Mouse (Mus musculus) intestine, embryonic 15.5 days (tissue): ENCODE measurements at regions not wholly inside any gene's neighbourhood (a gene's known extent, or its start where the extent isn't known, plus 50 kb on each side); places are given as distances from the start of the nearest gene placed in this dataset.

Source experiments
- ATAC-seq: fragments of 200-750 bp; cut with Nextera tagmentation; 2 replicates; pipeline ENCODE4 v1.8.0; 2017; ENCODE audit warnings: moderate TSS enrichment, moderate library complexity
- H3K27ac ChIP-seq: fragments of 300-500 bp; sonication (generic); 2 replicates; pipeline ENCODE4 v1.5.1; 2015; ENCODE audit warnings: mild to moderate bottlenecking, inconsistent platforms
- H3K27me3 ChIP-seq: fragments of 300-500 bp; sonication (generic); replicated peaks from 2 replicates; pipeline ENCODE4 v1.6.1; 2015; ENCODE audit warnings: inconsistent platforms
- H3K36me3 ChIP-seq: fragments of 300-500 bp; sonication (generic); 2 replicates; pipeline ENCODE4 v1.6.1; 2015; ENCODE audit warnings: inconsistent platforms
- H3K4me1 ChIP-seq: fragments of 300-500 bp; sonication (generic); replicated peaks from 2 replicates; pipeline ENCODE4 v1.6.1; 2015; ENCODE audit warnings: inconsistent platforms
- H3K4me2 ChIP-seq: fragments of 300-500 bp; sonication (generic); replicated peaks from 2 replicates; pipeline ENCODE4 v1.6.1; 2015; ENCODE audit warnings: mild to moderate bottlenecking, inconsistent platforms
- H3K4me3 ChIP-seq: fragments of 300-500 bp; sonication (generic); replicated peaks from 2 replicates; pipeline ENCODE4 v1.5.1; 2015; ENCODE audit warnings: inconsistent platforms
- H3K9ac ChIP-seq: fragments of 300-500 bp; sonication (generic); 2 replicates; pipeline ENCODE4 v1.6.1; 2015; ENCODE audit warnings: inconsistent platforms
- H3K9me3 ChIP-seq: fragments of 300-500 bp; sonication (generic); 2 replicates; pipeline ENCODE4 v1.6.1; 2016; ENCODE audit warnings: inconsistent platforms
- WGBS: fragments of 180-500 bp; shearing (Covaris S2); methylation state at CpG from one replicate; pipeline ENCODE4 v1.1.7; 2015; 5-methylcytosine and 5-hydroxymethylcytosine counted together

DNA sequence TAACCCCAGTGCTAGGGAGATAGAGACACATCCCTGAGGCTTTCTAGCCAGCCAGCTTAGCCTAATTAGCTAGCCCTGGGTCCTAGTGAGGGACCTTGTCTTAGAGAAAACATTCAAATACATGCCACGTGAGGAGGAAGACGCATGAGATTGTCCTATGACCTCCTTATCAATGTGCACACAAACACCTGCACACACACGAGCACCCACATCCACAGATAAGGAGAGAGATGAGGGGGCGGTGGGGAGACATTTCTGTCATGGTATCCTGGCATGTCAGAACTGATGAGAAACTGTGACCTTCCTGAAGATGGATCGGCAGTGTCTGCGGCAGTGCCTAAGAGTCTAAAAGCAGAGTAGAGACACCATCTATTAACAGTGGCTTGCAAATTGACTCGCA lies 180.8 kb upstream of the Rad23b start:
- Histone ChIP-seq H3K4me1 (no peaks in the 10 kb centered on the region), H3K9me3 (no peaks in the 10 kb centered on the region), H3K27me3 (no peaks in the 10 kb centered on the region), H3K4me2 (no peak overlapping the region), H3K27ac (no peak overlapping the region), H3K9ac (no peak overlapping the region), H3K4me3 (no peak overlapping the region), H3K36me3 (no peaks in the 10 kb centered on the region)
- ATAC-seq: no peak
- 52% methylated on average over 7 of the region's 7 CpGs for WGBS

DNA sequence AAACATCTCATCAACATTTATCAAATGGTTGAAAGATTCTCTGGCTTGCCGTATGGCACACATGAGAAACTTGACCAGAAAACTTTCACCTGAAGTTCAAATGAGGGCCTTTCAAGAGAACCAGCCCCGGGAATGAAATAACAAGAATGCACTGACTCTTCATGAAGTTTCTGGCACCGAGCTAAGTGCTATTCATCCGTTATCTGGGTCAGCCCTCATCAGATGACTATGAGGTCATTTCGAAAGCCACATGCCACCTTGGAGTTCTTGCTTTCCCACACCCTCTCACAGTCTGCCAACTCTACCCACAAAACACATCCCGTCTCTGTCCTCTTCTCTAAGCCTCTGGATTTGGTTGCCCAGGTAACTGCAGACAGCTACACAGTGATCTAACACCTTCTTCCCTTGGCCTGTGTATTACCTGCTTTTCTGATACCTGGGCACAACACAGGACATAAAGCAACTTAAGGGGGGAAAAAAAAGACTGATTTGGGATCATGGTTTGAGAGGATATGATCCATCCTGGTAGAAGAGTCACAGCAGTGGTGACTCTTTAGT lies 177.4 kb upstream of the Rad23b start:
- Histone ChIP-seq H3K4me2 (no peak overlapping the region), H3K27me3 (no peaks in the 10 kb centered on the region), H3K9me3 (no peaks in the 10 kb centered on the region), H3K4me3 (no peak overlapping the region), H3K36me3 (no peaks in the 10 kb centered on the region), H3K9ac (no peak overlapping the region), H3K27ac (no peak overlapping the region), H3K4me1 (no peaks in the 10 kb centered on the region)
- ATAC-seq: no peak
- 67% methylated on average over 6 of the region's 6 CpGs for WGBS

DNA sequence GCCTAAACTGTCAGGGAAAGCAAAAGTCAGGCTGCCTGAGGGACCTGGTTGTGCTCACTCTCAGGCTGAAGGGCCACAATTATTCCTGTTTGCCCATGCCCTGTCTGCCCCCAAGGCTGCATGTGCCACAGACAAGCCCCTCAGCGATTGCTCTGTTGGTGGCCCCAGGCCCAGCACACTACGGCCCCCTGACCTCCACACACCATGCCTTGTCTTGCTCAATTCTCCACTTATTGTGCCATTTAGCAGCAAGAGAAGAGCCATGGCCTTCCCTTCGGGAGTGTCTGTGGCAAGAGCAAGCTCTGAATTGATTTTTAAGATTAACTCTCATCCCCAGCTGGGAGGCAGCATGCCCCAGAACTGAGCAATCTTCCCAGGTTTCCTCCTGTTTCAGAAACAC lies 173.8 kb upstream of the Rad23b start:
- Histone ChIP-seq H3K4me2 (no peak overlapping the region), H3K9me3 (no peaks in the 10 kb centered on the region), H3K4me1 (no peaks in the 10 kb centered on the region), H3K27me3 (no peaks in the 10 kb centered on the region), H3K36me3 (no peaks in the 10 kb centered on the region), H3K27ac (no peak overlapping the region), H3K9ac (no peak overlapping the region), H3K4me3 (no peak overlapping the region)
- no peak for ATAC-seq
- 72% methylated on average over 3 of the region's 3 CpGs for WGBS

DNA sequence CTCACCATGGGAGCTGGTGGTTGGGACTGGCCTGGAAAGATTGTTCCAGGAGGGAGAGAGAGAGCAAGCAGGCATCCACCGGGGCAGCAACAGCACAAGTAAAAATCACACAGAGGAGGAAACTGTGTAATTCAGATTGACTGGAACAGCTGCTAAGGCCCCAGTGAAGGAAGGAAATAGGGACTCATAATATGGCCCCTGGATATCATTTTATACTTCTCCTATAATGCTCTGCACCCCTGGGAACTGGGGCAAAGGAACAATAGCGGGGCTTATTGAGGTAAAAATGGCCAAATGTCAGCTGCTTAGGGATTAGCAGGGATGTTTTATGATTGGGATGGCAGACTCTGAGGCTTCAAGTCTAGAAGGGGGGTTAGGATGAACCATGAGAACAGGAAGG lies 170.4 kb upstream of the Rad23b start:
- 78% methylated on average over 2 of the region's 2 CpGs for WGBS
- H3K9me3 ChIP-seq: no peaks in the 10 kb centered on the region
- H3K9ac ChIP-seq: no peak overlapping the region
- no peaks in the 10 kb centered on the region for H3K4me1 ChIP-seq
- ATAC-seq: no peak
- no peak overlapping the region for H3K4me2 ChIP-seq
- no peak overlapping the region for H3K27ac ChIP-seq
- no peaks in the 10 kb centered on the region for H3K36me3 ChIP-seq
- H3K27me3 ChIP-seq: no peaks in the 10 kb centered on the region
- no peak overlapping the region for H3K4me3 ChIP-seq

DNA sequence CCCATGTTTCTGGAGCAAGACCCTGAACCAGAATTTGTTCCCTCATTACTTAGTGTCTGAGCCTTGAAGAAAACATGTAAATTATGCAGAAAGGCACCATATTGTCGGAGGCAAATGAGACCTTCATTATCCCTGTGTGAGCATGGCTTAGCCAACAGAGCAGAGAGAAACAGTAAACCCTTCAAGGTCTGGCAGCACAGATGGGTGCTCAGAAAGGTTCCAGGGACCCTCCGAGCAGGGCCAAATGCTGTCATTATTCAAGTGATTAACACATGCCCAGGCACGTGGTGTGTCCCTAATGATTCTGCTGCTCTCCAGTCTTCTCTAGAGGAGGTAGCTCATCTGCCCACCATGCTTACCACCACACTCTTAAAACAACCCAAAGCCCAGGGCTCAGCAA lies 166.3 kb upstream of the Rad23b start:
- H3K9me3 ChIP-seq: no peaks in the 10 kb centered on the region
- H3K4me1 ChIP-seq: no peaks in the 10 kb centered on the region
- no peaks in the 10 kb centered on the region for H3K27me3 ChIP-seq
- no peaks in the 10 kb centered on the region for H3K36me3 ChIP-seq
- no peak overlapping the region for H3K4me3 ChIP-seq
- 67% methylated on average over 3 of the region's 3 CpGs for WGBS
- H3K27ac ChIP-seq: no peak overlapping the region
- no peak overlapping the region for H3K4me2 ChIP-seq
- H3K9ac ChIP-seq: no peak overlapping the region
- ATAC-seq: no peak

DNA sequence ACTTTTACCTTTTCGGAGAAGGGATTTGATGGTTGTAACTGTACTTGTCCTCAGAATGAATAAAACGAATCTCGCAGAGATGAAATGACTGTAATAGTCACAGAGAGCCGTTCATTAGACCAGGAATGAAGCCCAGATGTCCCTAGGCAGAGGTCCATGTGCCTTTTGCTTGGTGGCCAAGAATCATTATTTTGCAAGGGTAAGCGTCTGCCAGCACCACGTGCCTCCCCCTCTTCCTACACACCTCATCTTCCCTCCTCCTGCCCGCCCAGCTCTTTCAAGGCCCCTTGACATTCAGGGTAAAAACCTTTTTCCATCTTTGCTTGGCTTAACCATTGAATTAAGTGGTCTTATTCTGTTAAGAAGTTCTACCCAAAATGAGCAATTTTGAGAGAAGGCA lies 161.1 kb upstream of the Rad23b start:
- no peak overlapping the region for H3K27ac ChIP-seq
- ATAC-seq: no peak
- H3K4me1 ChIP-seq: no peaks in the 10 kb centered on the region
- H3K4me3 ChIP-seq: no peak overlapping the region
- H3K36me3 ChIP-seq: no peaks in the 10 kb centered on the region
- WGBS: 90% methylated on average over 7 of the region's 7 CpGs
- H3K27me3 ChIP-seq: no peaks in the 10 kb centered on the region
- H3K9ac ChIP-seq: no peak overlapping the region
- H3K4me2 ChIP-seq: no peak overlapping the region
- no peaks in the 10 kb centered on the region for H3K9me3 ChIP-seq

DNA sequence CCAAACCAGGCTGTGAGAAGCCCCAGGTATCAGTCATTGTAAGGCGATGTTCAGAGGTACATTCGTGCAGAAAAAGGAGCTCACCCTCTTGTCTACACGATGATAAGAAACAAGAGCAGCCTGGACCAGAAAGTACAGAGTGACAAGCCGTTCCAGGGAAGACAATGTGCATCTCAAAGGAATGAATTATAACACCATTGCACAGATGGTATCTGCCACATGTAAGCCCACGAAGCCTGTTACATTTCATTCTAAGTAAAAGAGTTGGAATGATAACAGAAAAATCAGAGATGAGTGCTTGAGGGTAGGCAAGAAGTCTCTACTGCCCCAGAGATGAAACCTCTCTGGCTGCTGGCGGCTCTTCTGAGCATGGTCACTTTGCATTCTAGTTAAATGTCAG lies 159.3 kb upstream of the Rad23b start:
- H3K4me3 ChIP-seq: no peak overlapping the region
- ATAC-seq: no peak
- no peak overlapping the region for H3K27ac ChIP-seq
- no peaks in the 10 kb centered on the region for H3K9me3 ChIP-seq
- no peaks in the 10 kb centered on the region for H3K27me3 ChIP-seq
- no peaks in the 10 kb centered on the region for H3K36me3 ChIP-seq
- 81% methylated on average over 6 of the region's 6 CpGs for WGBS
- no peak overlapping the region for H3K9ac ChIP-seq
- H3K4me2 ChIP-seq: no peak overlapping the region
- no peaks in the 10 kb centered on the region for H3K4me1 ChIP-seq

DNA sequence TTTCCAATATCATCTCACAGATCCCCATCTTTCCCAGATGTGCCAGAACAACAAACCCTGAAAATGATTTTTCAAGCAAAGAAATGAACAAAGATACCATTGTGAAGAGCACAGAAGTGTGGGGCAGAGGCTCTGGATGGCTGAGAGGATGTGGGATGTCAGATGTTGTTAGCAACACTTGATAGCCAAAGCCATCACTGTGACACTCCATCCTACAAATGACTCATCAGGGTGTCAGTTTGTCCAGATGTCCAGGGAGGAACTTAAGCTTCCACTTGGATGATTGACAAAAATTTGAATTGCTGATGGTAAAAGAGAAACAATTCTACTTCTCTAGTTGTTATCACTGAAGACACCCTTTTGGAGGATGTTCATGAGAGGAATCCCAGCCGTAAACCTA lies 155.8 kb upstream of the Rad23b start:
- WGBS: 94% methylated on average over 1 of the region's 1 CpGs
- H3K27ac ChIP-seq: no peak overlapping the region
- no peaks in the 10 kb centered on the region for H3K9me3 ChIP-seq
- no peaks in the 10 kb centered on the region for H3K4me1 ChIP-seq
- no peaks in the 10 kb centered on the region for H3K27me3 ChIP-seq
- H3K4me2 ChIP-seq: no peak overlapping the region
- no peaks in the 10 kb centered on the region for H3K36me3 ChIP-seq
- H3K4me3 ChIP-seq: no peak overlapping the region
- ATAC-seq: no peak
- no peak overlapping the region for H3K9ac ChIP-seq

DNA sequence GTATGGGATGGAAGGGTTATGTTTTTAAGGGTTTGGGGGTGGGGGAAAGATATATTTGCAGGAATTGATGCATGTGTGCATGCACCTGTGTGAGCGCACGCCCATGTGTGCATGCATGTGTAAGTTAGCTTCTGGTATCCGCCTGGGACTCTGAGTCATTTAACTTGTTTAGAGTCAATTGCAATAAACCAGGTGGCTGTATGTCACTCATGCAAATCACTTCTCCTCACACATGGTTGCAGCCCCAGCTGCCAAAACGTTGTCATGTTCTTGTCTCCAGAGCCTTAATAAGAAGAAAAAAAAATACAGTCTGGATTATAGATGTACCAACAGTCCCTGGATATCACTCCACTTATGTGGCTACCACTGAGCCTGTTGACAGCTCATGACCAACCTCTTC lies 155.3 kb upstream of the Rad23b start:
- no peaks in the 10 kb centered on the region for H3K4me1 ChIP-seq
- no peak overlapping the region for H3K4me2 ChIP-seq
- no peak overlapping the region for H3K27ac ChIP-seq
- H3K9me3 ChIP-seq: no peaks in the 10 kb centered on the region
- no peak for ATAC-seq
- H3K36me3 ChIP-seq: no peaks in the 10 kb centered on the region
- 81% methylated on average over 4 of the region's 4 CpGs for WGBS
- H3K4me3 ChIP-seq: no peak overlapping the region
- H3K27me3 ChIP-seq: no peaks in the 10 kb centered on the region
- H3K9ac ChIP-seq: no peak overlapping the region

DNA sequence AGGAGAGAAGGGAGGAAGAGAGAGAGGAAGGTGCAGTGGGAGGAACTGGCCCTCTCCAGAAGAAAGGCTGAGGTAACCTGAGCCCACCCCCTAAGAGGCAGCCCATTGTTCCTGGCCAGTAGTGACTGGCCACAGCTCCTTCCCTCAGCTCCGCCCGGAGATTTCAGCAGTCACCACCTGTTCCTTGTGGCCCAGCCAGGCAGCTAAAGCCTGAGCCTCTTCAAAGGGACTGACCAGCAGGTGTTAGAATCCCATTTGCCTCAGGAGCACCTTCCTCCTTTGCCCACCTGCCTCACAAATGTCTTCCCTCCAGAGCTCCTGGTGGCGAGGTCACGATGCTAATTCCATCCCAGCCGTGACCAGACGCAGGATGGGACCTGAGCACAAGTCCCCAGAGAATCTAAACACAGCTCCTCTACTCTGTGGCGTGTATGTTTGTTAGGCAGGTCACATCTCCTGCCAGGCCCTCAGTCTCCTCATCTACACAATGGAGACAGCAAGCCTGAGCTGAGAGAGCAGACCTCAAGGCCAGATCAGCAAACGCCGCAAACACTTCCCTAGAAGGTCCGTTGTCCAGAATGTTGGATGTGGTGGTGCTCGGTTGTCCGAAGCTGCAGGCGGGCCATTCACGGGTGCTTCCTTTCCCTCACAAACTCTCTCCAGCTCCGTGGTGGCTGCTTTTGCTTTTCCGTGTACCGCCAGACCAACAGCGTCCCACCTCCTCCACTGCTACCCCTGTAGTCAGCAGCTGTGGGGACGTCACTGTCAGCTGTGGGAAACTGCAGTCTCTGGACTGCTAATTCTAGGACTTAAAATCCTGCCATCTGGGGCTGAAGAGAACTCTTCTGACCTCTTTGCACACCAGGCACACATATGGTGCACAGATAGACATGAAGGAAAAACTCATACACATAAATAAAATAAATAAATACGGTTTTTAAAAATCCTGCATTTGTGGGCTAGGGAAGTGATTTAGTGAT lies 145.8 kb upstream of the Rad23b start:
- 56% methylated on average over 20 of the region's 20 CpGs for WGBS
- no peak for ATAC-seq

DNA sequence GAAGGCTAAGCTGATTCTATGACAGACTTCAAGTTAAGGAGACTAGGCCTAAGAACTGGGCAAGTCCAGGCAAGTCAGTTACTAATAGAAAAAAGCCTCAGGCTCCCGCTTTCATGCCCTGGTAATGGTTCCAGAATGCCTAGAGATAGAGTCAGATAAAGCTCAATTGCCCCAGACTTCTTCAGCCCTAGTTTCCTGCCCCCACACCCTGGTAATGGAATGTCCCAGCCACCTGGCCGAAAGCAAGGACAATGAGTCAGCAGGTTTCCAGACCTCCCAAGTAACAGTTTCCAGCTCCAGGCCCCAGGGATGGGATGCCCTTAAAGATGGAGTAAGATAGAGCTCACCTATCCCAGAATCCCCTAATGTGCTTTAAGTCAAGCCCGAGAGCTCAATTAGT lies 143.6 kb upstream of the Rad23b start:
- Histone ChIP-seq H3K4me2 (no peak overlapping the region), H3K9ac (no peak overlapping the region), H3K4me3 (no peak overlapping the region), H3K36me3 (no peaks in the 10 kb centered on the region), H3K4me1 (no peaks in the 10 kb centered on the region), H3K9me3 (no peaks in the 10 kb centered on the region), H3K27ac (no peak overlapping the region), H3K27me3 (no peaks in the 10 kb centered on the region)
- WGBS: 88% methylated on average over 3 of the region's 3 CpGs
- ATAC-seq: no peak

More for the DNA sequence above, 145.8 kb upstream of the Rad23b start:
- Histone ChIP-seq H3K27me3 (no peaks in the 10 kb centered on the region), H3K36me3 (no peaks in the 10 kb centered on the region), H3K9ac (no peak overlapping the region), H3K4me2 (no peak overlapping the region), H3K9me3 (no peaks in the 10 kb centered on the region), H3K27ac (no peak overlapping the region), H3K4me3 (no peak overlapping the region), H3K4me1 (no peaks in the 10 kb centered on the region)

DNA sequence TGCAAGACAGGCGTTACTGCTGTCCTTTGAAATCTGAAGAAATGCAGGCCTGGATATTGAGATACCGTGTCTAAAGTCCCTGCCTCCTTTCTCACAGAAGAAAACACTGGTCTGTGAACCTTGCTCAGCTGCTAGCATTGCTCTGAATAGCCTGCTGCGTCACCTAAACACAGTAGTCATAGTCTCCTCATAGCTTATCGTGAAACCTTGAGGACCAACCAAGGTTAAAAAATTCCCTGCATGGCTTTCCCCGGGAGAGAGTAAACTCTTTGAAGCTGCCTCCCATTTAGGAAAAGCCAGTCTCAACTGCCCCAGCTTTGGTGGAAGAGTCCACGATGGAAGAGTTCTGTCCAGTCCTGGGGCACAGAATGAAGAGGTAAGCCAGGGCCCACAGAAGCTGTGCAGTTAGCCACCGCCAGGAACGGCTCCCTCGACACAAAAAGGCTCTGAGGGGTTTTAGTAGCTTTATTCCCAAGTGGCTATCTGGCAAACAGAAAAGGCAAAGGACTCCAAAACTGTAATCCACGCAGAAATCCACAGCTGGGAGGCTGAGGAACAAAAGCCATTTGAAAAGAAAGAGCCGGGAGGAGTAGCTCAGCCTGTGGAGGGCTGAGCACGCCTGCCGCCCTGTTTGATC lies 142.0 kb upstream of the Rad23b start:
- Histone ChIP-seq H3K27me3 (no peaks in the 10 kb centered on the region), H3K4me2 (0 out of 2 replicates have a peak overlapping the region, but pooled peaks have one; percentile 22), H3K27ac (no peak overlapping the region), H3K36me3 (no peaks in the 10 kb centered on the region), H3K9me3 (no peaks in the 10 kb centered on the region), H3K4me1 (no peaks in the 10 kb centered on the region), H3K4me3 (no peak overlapping the region), H3K9ac (no peak overlapping the region)
- WGBS: 51% methylated on average over 13 of the region's 13 CpGs
- ATAC-seq: no peak
